Mouse (Mus musculus) lung, postnatal 0 days (tissue): Measurements from ENCODE around the gene Cactin.

ENCODE experiments used
- CTCF ChIP-seq: IDR thresholded peaks from 2 replicates; pipeline ENCODE4 v1.5.1; 2016; ENCODE audit warnings: antibody characterized with exemption, mild to moderate bottlenecking
- EP300 ChIP-seq: IDR thresholded peaks from 2 replicates; pipeline ENCODE4 v1.6.1; 2016; ENCODE audit warnings: antibody characterized with exemption, mild to moderate bottlenecking, control low read depth

DNA sequence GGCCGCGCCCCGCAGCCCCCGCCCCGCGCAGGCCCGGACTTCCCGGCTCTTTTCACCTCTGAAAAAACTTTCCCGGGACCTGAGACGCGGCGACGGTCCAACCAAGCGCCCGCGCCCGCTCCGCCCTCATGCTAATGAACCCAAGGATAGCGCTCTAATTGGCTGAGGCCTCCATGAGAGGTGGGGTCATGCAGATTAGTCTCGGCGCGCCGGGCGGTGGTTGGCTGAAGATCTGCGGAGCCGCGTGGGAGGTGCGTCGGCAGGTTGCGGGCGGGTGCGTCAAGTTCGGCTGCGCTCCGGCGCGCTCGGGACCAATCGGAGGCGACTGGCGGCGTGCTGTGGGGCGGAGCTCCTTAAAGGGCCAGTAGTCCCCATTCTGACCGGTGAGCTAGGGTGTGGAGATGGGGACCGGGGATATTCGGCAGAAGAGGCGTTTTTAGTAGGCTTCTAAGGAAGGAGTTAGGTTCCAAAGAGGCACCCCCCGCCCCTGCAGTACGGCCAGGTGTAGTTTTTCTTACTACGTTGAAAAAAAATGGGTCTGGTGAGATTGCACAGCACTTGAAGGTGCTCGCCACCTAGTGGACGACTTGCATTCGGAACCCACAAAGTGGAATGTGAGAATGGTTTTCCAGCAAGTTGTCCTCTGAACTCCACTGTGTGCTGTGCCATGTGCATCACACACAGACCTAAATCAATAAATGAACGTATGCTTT is 29.6 kb downstream of the Cactin start, which contains the start of gene Hmg20b:
- peak; percentile 90 for TF ChIP-seq CTCF
- no peak for TF ChIP-seq EP300
